Mouse (Mus musculus) liver, adult 2 months (tissue): ENCODE results near the gene Srrd. TPM values are rescaled to one million over a fixed set of nuclear protein-coding genes. Genes with fewer than 3 reads are reported as not detected.
A peak's percentile ranks its signal among the peaks of the same experiment; 100 is the strongest.

Experiments
- DNase-seq: peaks from one replicate; pipeline ENCODE4 v3.0.0-alpha.2; 2011; ENCODE audit warnings: low read depth, low spot score; ENCODE audit errors: extremely low read depth
- H3K27ac ChIP-seq: fragments of 200-500 bp; replicated peaks from 2 replicates; pipeline ENCODE4 v1.5.1; 2012; ENCODE audit warnings: low read depth, mild to moderate bottlenecking, control low read depth, inconsistent platforms, low read length; ENCODE audit not compliant: insufficient read depth
- H3K27me3 ChIP-seq: fragments of 200-500 bp; 2 replicates; pipeline ENCODE4 v1.6.1; 2012; ENCODE audit warnings: mild to moderate bottlenecking, moderate library complexity, low read length, inconsistent platforms; ENCODE audit not compliant: control insufficient read depth, insufficient read depth
- H3K36me3 ChIP-seq: fragments of 200-500 bp; 2 replicates; pipeline ENCODE4 v1.6.1; 2012; ENCODE audit warnings: low read length, inconsistent platforms; ENCODE audit not compliant: control insufficient read depth, insufficient read depth
- H3K4me1 ChIP-seq: fragments of 200-500 bp; 2 replicates; pipeline ENCODE4 v1.6.1; 2011; ENCODE audit warnings: low read length; ENCODE audit not compliant: control insufficient read depth, insufficient read depth
- H3K4me3 ChIP-seq: fragments of 200-500 bp; 2 replicates; pipeline ENCODE4 v1.5.1; 2011; ENCODE audit warnings: low read depth, mild to moderate bottlenecking, control low read depth, low read length, moderate library complexity; ENCODE audit not compliant: insufficient read depth
- H3K79me2 ChIP-seq: fragments of 200-500 bp; 2 replicates; pipeline ENCODE4 v1.6.1; 2012; ENCODE audit warnings: inconsistent platforms, mild to moderate bottlenecking, low read length, moderate library complexity; ENCODE audit not compliant: control insufficient read depth, insufficient read depth
- H3K9ac ChIP-seq: fragments of 200-500 bp; 2 replicates; pipeline ENCODE4 v1.6.1; 2012; ENCODE audit warnings: low read depth, mild to moderate bottlenecking, control low read depth, inconsistent platforms, low read length
- CTCF ChIP-seq: fragments of 200-500 bp; IDR thresholded peaks from 2 replicates; pipeline ENCODE4 v1.5.1; 2011; ENCODE audit warnings: low read depth, low read length, control low read depth
- POLR2A ChIP-seq: fragments of 200-500 bp; IDR thresholded peaks from 2 replicates; pipeline ENCODE4 v1.6.1; 2011; ENCODE audit warnings: low read length, control low read depth; ENCODE audit not compliant: insufficient read depth; ENCODE audit errors: extremely low read depth
- whole genome bisulfite sequencing: fragments of 180-500 bp; shearing (Covaris S2); methylation state at CpG from one replicate; pipeline ENCODE4 v1.1.7; 2018; 5-methylcytosine and 5-hydroxymethylcytosine counted together
- polyA plus RNA-seq: library from polyadenylated mRNA; depleted of rRNA; stranded (reverse); fragments of >200 nt; gene quantifications from 2 replicates; pipeline ENCODE4 v1.2.3, GENCODE M21; 2012
- total RNA-seq: library from RNA; depleted of rRNA; stranded (reverse); fragments of >200 nt; gene quantifications from 2 replicates; pipeline ENCODE4 v1.2.3, GENCODE M21; 2014

Srrd gene
- total and polyA plus RNA-seq, 2 experiments = 12.3 to 30.0 TPM

GRCm38 (mm10) chr5:112293800-112294199 is 49.0 kb downstream of the Srrd start:
- Histone ChIP-seq H3K79me2 (peaks cover 52% of the 10 kb centered on the region), H3K4me1 (peaks cover 84% of the 10 kb centered on the region), H3K36me3 (no peaks in the 10 kb centered on the region), H3K9ac (no peak overlapping the region), H3K4me3 (no peak overlapping the region), H3K27ac (peak overlapping the region; percentile 80), H3K27me3 (no peaks in the 10 kb centered on the region)
- TF ChIP-seq POLR2A (no peak), CTCF (no peak)
- 54% methylated on average over 2 of the region's 2 CpGs for WGBS
- DNase-seq = peak; percentile 87

- 75% methylated on average over 17 of the region's 17 CpGs for WGBS
- peaks cover 58% of the 10 kb centered on the region for H3K79me2 ChIP-seq
- no peaks in the 10 kb centered on the region for H3K27me3 ChIP-seq
- no peak overlapping the region for H3K4me3 ChIP-seq
- H3K36me3 ChIP-seq = no peaks in the 10 kb centered on the region
- peak overlapping the region; percentile 8; the same call in 1 of the 2 replicates for H3K9ac ChIP-seq
- DNase-seq = peak; percentile 40
- peak overlapping the region; percentile 80 for H3K27ac ChIP-seq
- H3K4me1 ChIP-seq = peaks cover 76% of the 10 kb centered on the region
- TF ChIP-seq POLR2A = no peak
- no peak for TF ChIP-seq CTCF
Measured at GRCm38 (mm10) chr5:112292343-112292980, 50.4 kb downstream of the Srrd start.

- TF ChIP-seq CTCF (no peak), POLR2A (no peak)
- Histone ChIP-seq H3K4me3 (no peak overlapping the region), H3K9ac (no peak overlapping the region), H3K27me3 (no peaks in the 10 kb centered on the region), H3K36me3 (no peaks in the 10 kb centered on the region), H3K79me2 (peaks cover 54% of the 10 kb centered on the region), H3K27ac (no peak overlapping the region), H3K4me1 (peaks cover 78% of the 10 kb centered on the region)
- WGBS = 52% methylated on average over 5 of the region's 5 CpGs
- DNase-seq = no peak
Measured at GRCm38 (mm10) chr5:112291866-112292265, 51.0 kb downstream of the Srrd start.

- DNase-seq = no peak
- Histone ChIP-seq H3K27me3 (no peaks in the 10 kb centered on the region), H3K9ac (peak overlapping the region; percentile 7), H3K27ac (peak overlapping the region; percentile 52), H3K79me2 (peaks cover 47% of the 10 kb centered on the region), H3K4me1 (peaks cover 67% of the 10 kb centered on the region), H3K4me3 (peak overlapping the region; percentile 2; the same call in 1 of the 2 replicates), H3K36me3 (no peaks in the 10 kb centered on the region)
- TF ChIP-seq POLR2A = no peak
- no peak for TF ChIP-seq CTCF
- WGBS = 25% methylated on average over 8 of the region's 8 CpGs
Measured at GRCm38 (mm10) chr5:112290536-112290880, 52.3 kb downstream of the Srrd start.

GRCm38 (mm10) chr5:112289819-112290535 is 52.9 kb downstream of the Srrd start:
- 17% methylated on average over 16 of the region's 16 CpGs for WGBS
- peaks cover 48% of the 10 kb centered on the region for H3K79me2 ChIP-seq
- H3K27ac ChIP-seq = peak overlapping the region; percentile 87
- DNase-seq = peak; percentile 98
- peaks cover 63% of the 10 kb centered on the region for H3K4me1 ChIP-seq
- peak overlapping the region; percentile 52 for H3K9ac ChIP-seq
- H3K36me3 ChIP-seq = no peaks in the 10 kb centered on the region
- 0 out of 2 replicates have a peak overlapping the region, but pooled peaks have one; percentile 0 for H3K4me3 ChIP-seq
- H3K27me3 ChIP-seq = no peaks in the 10 kb centered on the region
- no peak for TF ChIP-seq CTCF
- TF ChIP-seq POLR2A = no peak

- Histone ChIP-seq H3K27me3 (no peaks in the 10 kb centered on the region), H3K79me2 (peaks cover 50% of the 10 kb centered on the region), H3K36me3 (no peaks in the 10 kb centered on the region), H3K4me3 (no peak overlapping the region; the same call in 1 of the 2 replicates), H3K9ac (peak overlapping the region; percentile 29), H3K4me1 (peaks cover 57% of the 10 kb centered on the region), H3K27ac (peak overlapping the region; percentile 58)
- TF ChIP-seq POLR2A = no peak
- TF ChIP-seq CTCF = no peak
- peak; percentile 51 for DNase-seq
- WGBS = 11% methylated on average over 8 of the region's 8 CpGs
Measured at GRCm38 (mm10) chr5:112289236-112289635, 53.6 kb downstream of the Srrd start.
